Mouse (Mus musculus): Measurements from ENCODE around the gene Hpgds. TPM values are rescaled to one million over a fixed set of nuclear protein-coding genes. Genes with fewer than 3 reads are reported as not detected.

The Hpgds gene
- 6.0 and 7.1 TPM in 2 replicates for polyA plus RNA-seq (2015; fragmentation: Nextera tagmentation; extraction: Ambion mirVana)

- Histone ChIP-seq H3K4me1 (replicated peaks) (peaks cover 20% of the 10 kb centered on the region), H3K4me3 (replicated peaks) (peak within 1 kb of the TSS; percentile 8; the same call in 1 of the 2 replicates), H3K36me3 (no peaks in the 10 kb centered on the region), H3K27ac (no peak within 1 kb of the TSS), H3K27me3 (no peaks in the 10 kb centered on the region), H3K9ac (replicated peaks) (no peak within 1 kb of the TSS), H3K4me2 (replicated peaks) (peak within 1 kb of the TSS; percentile 37), H3K9me3 (no peaks in the 10 kb centered on the region)
- 25% methylated on average over 16 of the region's 16 CpGs for WGBS
- ATAC-seq: peak; percentile 42; the same call in 1 of the 2 replicates
These were observed at the start of gene Hpgds for GRCm38 (mm10) chr6:65144621-65145205. Gene Hpgds (minus strand): TSS chr6:65144908.

GRCm38 (mm10) chr6:65164977-65165376 lies 20.3 kb upstream of the Hpgds start:
- Histone ChIP-seq H3K36me3 (no peaks in the 10 kb centered on the region), H3K4me3 (replicated peaks) (no peak overlapping the region), H3K4me2 (replicated peaks) (no peak overlapping the region), H3K27me3 (no peaks in the 10 kb centered on the region), H3K27ac (no peak overlapping the region), H3K9me3 (no peaks in the 10 kb centered on the region), H3K9ac (replicated peaks) (no peak overlapping the region), H3K4me1 (replicated peaks) (no peaks in the 10 kb centered on the region)
- WGBS: 71% methylated on average over 5 of the region's 5 CpGs
- ATAC-seq: no peak

GRCm38 (mm10) chr6:65164137-65164536 lies 19.4 kb upstream of the Hpgds start:
- no peaks in the 10 kb centered on the region for H3K9me3 ChIP-seq
- 92% methylated on average over 6 of the region's 6 CpGs for WGBS
- H3K4me3 ChIP-seq (replicated peaks): no peak overlapping the region
- H3K27me3 ChIP-seq: no peaks in the 10 kb centered on the region
- no peaks in the 10 kb centered on the region for H3K36me3 ChIP-seq
- ATAC-seq: no peak
- 0 out of 2 replicates have a peak, but pooled peaks cover 4% of the 10 kb centered on the region for H3K4me1 ChIP-seq (replicated peaks)
- no peak overlapping the region for H3K27ac ChIP-seq
- H3K4me2 ChIP-seq (replicated peaks): no peak overlapping the region
- no peak overlapping the region for H3K9ac ChIP-seq (replicated peaks)

- Histone ChIP-seq H3K27ac (no peak overlapping the region), H3K4me2 (replicated peaks) (no peak overlapping the region), H3K27me3 (no peaks in the 10 kb centered on the region), H3K9ac (replicated peaks) (no peak overlapping the region), H3K4me3 (replicated peaks) (no peak overlapping the region), H3K4me1 (replicated peaks) (0 out of 2 replicates have a peak, but pooled peaks cover 4% of the 10 kb centered on the region), H3K9me3 (no peaks in the 10 kb centered on the region), H3K36me3 (no peaks in the 10 kb centered on the region)
- WGBS: 61% methylated on average over 4 of the region's 4 CpGs
- ATAC-seq: 0 out of 2 replicates have a peak, but pooled peaks have one; percentile 17
These were observed 14.8 kb upstream of the Hpgds start for GRCm38 (mm10) chr6:65159381-65159942.

GRCm38 (mm10) chr6:65157042-65157441 lies 12.3 kb upstream of the Hpgds start:
- H3K4me2 ChIP-seq (replicated peaks): no peak overlapping the region
- no peak overlapping the region for H3K27ac ChIP-seq
- H3K4me1 ChIP-seq (replicated peaks): 0 out of 2 replicates have a peak, but pooled peaks cover 4% of the 10 kb centered on the region
- ATAC-seq: no peak
- no peaks in the 10 kb centered on the region for H3K9me3 ChIP-seq
- 97% methylated on average over 4 of the region's 4 CpGs for WGBS
- H3K9ac ChIP-seq (replicated peaks): no peak overlapping the region
- no peaks in the 10 kb centered on the region for H3K36me3 ChIP-seq
- H3K4me3 ChIP-seq (replicated peaks): no peak overlapping the region
- H3K27me3 ChIP-seq: no peaks in the 10 kb centered on the region

GRCm38 (mm10) chr6:65153570-65153969 lies 8.9 kb upstream of the Hpgds start:
- H3K4me2 ChIP-seq (replicated peaks): no peak overlapping the region
- no peaks in the 10 kb centered on the region for H3K36me3 ChIP-seq
- no peak overlapping the region for H3K4me3 ChIP-seq (replicated peaks)
- ATAC-seq: no peak
- no peak overlapping the region for H3K27ac ChIP-seq
- no peaks in the 10 kb centered on the region for H3K27me3 ChIP-seq
- no peaks in the 10 kb centered on the region; the same call in 1 of the 2 replicates for H3K4me1 ChIP-seq (replicated peaks)
- WGBS: 79% methylated on average over 3 of the region's 3 CpGs
- 0 out of 2 replicates have a peak, but pooled peaks cover 3% of the 10 kb centered on the region for H3K9me3 ChIP-seq
- H3K9ac ChIP-seq (replicated peaks): no peak overlapping the region

- no peaks in the 10 kb centered on the region; the same call in 1 of the 2 replicates for H3K4me1 ChIP-seq (replicated peaks)
- H3K4me2 ChIP-seq (replicated peaks): peak overlapping the region; percentile 48
- no peak for ATAC-seq
- WGBS: 12% methylated on average over 22 of the region's 22 CpGs
- peak overlapping the region; percentile 50; the same call in 1 of the 2 replicates for H3K9ac ChIP-seq (replicated peaks)
- H3K27ac ChIP-seq: no peak overlapping the region
- no peaks in the 10 kb centered on the region for H3K36me3 ChIP-seq
- no peaks in the 10 kb centered on the region for H3K27me3 ChIP-seq
- H3K9me3 ChIP-seq: 0 out of 2 replicates have a peak, but pooled peaks cover 3% of the 10 kb centered on the region
- peak overlapping the region; percentile 21 for H3K4me3 ChIP-seq (replicated peaks)
These were observed 6.0 kb upstream of the Hpgds start for GRCm38 (mm10) chr6:65150703-65151102.

GRCm38 (mm10) chr6:65146363-65146762 lies 1.7 kb upstream of the Hpgds start:
- no peak overlapping the region for H3K27ac ChIP-seq
- 90% methylated on average over 4 of the region's 4 CpGs for WGBS
- H3K36me3 ChIP-seq: no peaks in the 10 kb centered on the region

GRCm38 (mm10) chr6:65142316-65142715 lies 2.4 kb downstream of the Hpgds start:
- no peak for ATAC-seq

More at GRCm38 (mm10) chr6:65146363-65146762, 1.7 kb upstream of the Hpgds start:
- Histone ChIP-seq H3K4me3 (replicated peaks) (no peak overlapping the region), H3K4me2 (replicated peaks) (no peak overlapping the region), H3K4me1 (replicated peaks) (peaks cover 14% of the 10 kb centered on the region), H3K27me3 (no peaks in the 10 kb centered on the region), H3K9me3 (no peaks in the 10 kb centered on the region), H3K9ac (replicated peaks) (no peak overlapping the region)
- no peak for ATAC-seq

GRCm38 (mm10) chr6:65140750-65141243 lies 3.9 kb downstream of the Hpgds start:
- Histone ChIP-seq H3K36me3 (no peaks in the 10 kb centered on the region), H3K9me3 (no peaks in the 10 kb centered on the region), H3K4me2 (replicated peaks) (peak overlapping the region; percentile 28), H3K27ac (peak overlapping the region; percentile 65), H3K4me1 (replicated peaks) (peaks cover 32% of the 10 kb centered on the region), H3K4me3 (replicated peaks) (no peak overlapping the region), H3K9ac (replicated peaks) (no peak overlapping the region), H3K27me3 (no peaks in the 10 kb centered on the region)
- 41% methylated on average over 6 of the region's 6 CpGs for WGBS
- ATAC-seq: no peak

More at GRCm38 (mm10) chr6:65142316-65142715, 2.4 kb downstream of the Hpgds start:
- Histone ChIP-seq H3K4me1 (replicated peaks) (peaks cover 32% of the 10 kb centered on the region), H3K9me3 (no peaks in the 10 kb centered on the region), H3K4me3 (replicated peaks) (no peak overlapping the region), H3K27me3 (no peaks in the 10 kb centered on the region), H3K27ac (no peak overlapping the region), H3K36me3 (no peaks in the 10 kb centered on the region), H3K9ac (replicated peaks) (no peak overlapping the region), H3K4me2 (replicated peaks) (no peak overlapping the region)
- WGBS: 83% methylated on average over 1 of the region's 1 CpGs

- H3K4me3 ChIP-seq (replicated peaks): no peak overlapping the region
- H3K4me1 ChIP-seq (replicated peaks): peaks cover 32% of the 10 kb centered on the region
- H3K4me2 ChIP-seq (replicated peaks): peak overlapping the region; percentile 28
- H3K27me3 ChIP-seq: no peaks in the 10 kb centered on the region
- no peak overlapping the region for H3K9ac ChIP-seq (replicated peaks)
- WGBS: 15% methylated on average over 5 of the region's 5 CpGs
- no peaks in the 10 kb centered on the region for H3K36me3 ChIP-seq
- peak overlapping the region; percentile 65 for H3K27ac ChIP-seq
- no peaks in the 10 kb centered on the region for H3K9me3 ChIP-seq
- peak; percentile 84 for ATAC-seq
These were observed 4.5 kb downstream of the Hpgds start for GRCm38 (mm10) chr6:65140082-65140749.

- H3K9ac ChIP-seq (replicated peaks): no peak overlapping the region
- H3K36me3 ChIP-seq: no peaks in the 10 kb centered on the region
- no peak overlapping the region for H3K4me3 ChIP-seq (replicated peaks)
- WGBS: 63% methylated on average over 1 of the region's 1 CpGs
- peaks cover 18% of the 10 kb centered on the region for H3K4me1 ChIP-seq (replicated peaks)
- no peak overlapping the region for H3K4me2 ChIP-seq (replicated peaks)
- H3K27me3 ChIP-seq: no peaks in the 10 kb centered on the region
- no peaks in the 10 kb centered on the region for H3K9me3 ChIP-seq
- peak overlapping the region; percentile 63 for H3K27ac ChIP-seq
- no peak for ATAC-seq
These were observed 6.5 kb downstream of the Hpgds start for GRCm38 (mm10) chr6:65138243-65138642.
